Mouse (Mus musculus) gastrocnemius, postnatal 25 days (tissue): ENCODE measurements around the gene Casp7. TPM values are rescaled to one million over a fixed set of nuclear protein-coding genes. Genes with fewer than 3 reads are reported as not detected.

Experiments
- DNase-seq: peaks from one replicate; pipeline ENCODE4 v3.0.0; 2022
- total RNA-seq, 2 experiments: library from RNA; stranded (reverse); gene quantifications; 1 replicate in 1 of 2; 2 replicates in 1 of 2; pipeline ENCODE4 v1.2.3; 2021

The Casp7 gene
- total RNA-seq, 2 experiments from 2014 or later: 4.1 to 5.3 TPM

DNA sequence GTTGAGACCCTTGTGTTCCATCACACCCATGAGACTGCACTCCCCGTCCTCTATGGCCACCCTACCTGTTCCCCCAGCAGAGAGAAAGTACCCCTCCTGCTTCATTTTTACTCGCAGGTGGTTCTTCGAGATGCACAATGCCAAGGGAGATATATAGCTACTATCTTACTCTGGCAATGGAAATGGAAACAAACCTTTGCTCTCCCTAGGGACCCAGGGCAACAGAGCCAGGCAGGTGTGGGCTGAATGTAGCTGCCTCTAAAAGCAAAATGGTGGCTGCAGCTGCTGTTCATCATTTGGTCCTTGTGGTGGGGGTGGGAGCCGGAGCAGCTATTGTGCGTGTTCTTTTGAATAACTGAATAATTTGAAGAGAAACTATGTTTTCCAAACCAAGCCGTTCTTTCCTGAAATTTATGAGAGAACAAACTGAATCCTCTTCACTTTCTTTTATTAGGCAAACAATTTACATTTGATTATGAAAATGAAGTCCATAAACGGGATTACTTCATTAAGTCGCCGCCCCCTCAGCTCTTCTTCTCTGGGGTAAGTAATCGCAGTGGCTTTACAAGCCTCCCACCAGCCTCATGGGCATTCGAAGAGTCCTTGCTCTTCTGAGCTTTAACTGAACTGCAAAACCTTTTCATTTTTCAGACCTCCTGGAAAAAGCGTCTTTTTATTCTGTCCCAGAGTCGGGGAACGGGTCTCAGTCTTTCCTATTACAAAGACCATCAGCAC, 73.5 kb downstream of the Casp7 start:
- no peak for DNase-seq

DNA sequence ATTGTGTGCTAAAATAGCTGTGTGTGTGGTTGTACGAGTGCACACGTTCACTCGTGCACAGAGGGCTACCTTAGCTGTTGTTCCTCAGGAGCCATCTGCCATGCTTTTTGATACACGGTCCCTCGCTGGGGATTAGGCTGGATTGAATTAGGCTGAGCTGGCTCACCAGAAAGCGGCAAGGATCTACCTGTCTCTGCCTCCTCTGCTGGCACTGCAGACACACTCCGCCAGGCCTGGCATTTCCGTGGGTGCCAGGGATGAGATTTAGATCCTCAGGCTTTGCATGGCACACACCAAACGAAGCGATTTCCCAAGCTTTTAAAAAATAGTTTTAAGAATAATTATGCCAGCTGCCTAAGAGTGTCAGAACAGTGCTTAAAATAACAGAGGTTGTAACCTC, 75.0 kb downstream of the Casp7 start:
- DNase-seq: no peak

DNA sequence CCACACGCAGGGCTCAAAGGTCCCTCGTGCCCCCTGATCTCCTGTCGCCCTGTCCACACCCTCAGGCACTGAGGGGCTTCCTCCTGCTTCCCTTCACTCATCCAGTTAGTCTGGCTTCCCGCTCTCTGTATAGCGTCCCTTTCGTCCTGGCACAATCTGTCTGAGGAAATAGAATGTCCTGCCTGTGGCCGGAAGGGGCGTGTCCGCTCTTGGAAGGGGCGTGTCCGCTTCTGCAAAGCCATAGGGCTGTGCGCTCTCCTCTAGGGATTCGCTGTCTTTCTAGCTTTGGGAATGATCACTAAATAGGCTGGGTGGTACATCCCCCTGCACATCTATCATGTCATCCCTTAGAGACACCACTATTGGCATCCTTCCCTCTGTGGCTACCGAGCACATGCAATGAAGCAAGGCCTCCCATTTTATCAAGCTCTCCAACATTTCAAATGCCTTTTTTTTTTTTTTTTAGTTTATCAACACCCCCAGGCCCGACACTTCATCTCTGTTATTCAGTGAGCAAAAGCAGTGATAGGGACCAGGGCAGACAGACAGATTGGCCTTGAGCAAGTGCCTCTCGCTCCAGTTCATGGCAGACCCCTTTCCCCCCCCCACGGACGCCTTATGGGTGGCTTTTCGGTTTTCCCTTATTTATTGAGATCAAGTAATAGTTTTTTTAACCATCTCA, 78.1 kb downstream of the Casp7 start:
- DNase-seq: no peak

DNA sequence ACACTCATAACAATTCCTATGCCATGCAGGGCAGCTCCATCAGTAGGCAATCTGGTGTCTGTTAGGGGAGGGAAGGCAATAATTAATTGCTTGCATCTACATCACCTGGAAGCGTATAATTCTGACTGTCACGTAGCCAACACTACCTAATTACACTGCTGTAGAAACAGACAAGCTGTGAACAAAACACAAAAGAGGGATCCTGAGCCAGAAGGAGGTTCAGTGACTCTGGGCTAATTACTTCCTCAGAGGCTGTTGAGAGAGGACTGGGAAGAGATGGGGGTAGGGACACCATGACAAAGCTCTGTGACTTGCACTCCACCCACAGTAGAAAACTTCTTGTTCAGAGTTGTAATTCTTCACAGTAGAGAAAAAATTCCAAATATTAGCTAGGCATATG, 79.6 kb downstream of the Casp7 start:
- DNase-seq: no peak

DNA sequence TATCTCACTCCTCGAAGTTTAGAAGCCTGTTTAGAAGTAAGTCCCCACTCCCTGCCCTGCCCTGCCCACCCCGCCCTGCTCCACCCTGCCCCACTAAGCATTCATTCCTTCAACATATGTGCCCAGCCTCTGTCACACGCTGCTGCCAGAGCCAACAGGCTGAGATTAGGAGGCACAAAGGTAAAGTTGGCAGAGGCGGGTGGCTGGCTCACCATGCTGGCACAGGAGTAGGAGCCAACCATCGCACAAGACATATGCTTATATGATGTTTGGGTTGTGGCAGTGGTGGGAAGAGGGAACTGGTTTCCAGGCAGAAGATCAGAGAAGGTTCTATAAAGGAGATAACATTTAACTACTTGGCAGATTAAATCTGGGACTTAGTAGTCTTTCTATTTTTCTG, 80.3 kb downstream of the Casp7 start:
- DNase-seq: no peak

DNA sequence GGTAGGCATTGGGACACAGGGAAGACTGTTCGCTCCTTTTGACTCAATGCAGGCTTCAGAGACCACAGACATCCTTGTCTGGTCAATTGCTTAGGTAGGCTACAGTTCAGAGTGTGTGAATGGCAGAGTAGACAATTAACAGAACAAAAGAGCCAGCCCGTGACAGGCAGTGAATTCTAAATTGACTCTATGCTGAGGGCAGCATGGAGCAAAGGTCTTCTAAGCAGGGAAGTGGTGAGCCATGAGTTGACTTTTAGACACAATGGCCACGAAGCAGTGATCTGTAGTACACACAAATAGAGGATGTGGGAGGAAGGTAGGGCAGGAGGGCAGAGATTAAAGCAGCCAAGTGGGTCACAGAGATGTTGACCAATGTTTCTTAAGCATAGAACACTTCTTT, 80.9 kb downstream of the Casp7 start:
- DNase-seq: no peak

DNA sequence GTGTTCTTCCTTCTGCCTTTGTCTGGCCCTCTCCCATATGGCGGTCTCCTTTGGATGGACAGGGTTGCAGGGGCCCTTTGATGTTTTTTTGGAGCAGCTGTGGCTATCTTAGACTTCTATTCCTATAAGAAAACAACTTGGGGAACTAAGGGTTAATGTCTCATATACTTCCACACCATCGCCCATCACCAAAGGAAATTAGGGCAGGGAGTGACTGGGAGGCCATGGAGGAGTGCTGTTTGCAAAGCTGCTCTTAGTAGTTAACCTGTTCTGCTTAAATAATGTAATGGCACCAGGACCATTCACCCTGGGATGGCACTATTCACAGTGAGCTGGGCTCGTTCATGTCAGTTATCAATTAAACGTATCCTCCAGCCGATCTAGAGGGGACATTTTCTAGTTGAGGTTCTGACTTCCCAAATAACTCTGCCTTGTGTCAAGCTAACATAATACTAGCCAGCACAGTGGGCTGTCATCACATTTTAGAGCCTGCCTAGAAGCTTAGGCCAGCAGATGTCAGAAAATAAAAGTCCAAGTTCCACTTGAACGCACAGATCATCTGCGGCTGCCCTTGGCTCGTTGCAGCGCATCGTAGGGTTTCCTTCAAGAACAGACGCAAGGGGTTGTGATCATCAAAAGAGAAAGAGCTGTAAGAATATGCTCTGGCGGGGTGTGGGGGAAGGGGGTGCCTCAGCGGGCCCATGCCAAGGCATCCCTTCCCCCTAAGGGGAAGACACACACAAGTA, 87.9 kb downstream of the Casp7 start:
- DNase-seq: no peak

DNA sequence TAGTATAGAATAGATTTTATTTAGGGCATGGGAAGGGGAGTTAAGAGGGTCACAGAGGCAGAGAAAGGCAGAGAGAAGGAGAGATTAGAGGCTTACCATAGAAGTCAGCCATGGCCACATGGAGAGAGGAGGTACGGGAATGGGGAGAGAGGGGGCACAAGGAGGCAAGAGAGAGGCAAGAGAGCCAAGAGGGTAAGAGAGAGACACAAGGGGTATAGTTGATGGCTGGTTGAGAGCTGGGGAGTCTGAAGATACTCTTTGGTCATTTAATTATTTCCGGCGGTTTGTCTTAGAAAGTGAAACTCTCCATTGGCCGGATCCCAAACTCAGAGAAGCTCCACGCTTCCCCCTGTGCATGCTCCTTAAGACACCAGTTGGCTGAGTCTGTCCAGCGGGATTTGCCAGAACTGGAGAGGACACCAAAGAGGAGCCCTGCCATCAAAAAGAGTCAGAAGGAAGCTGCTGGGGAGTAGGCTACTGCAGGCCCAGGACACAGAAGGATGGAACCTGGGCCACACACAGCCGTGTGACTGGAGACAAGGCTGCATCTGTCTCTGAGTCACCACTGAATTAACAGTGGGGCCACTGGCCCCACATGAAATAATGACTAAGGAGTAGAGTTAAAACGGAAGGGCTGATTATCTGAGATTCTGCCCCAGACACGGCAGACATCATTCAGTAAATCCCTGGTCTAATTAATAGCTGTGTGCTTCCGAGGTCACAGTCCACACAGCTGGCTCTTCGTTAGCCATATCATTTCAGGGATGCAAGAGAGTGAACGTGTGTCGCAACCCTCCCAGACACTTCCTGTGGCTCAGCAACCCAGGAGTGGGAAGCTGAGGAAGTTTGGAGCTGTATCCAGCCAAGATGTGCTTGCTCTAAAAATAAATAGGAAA, 88.7 kb downstream of the Casp7 start:
- DNase-seq: peak; percentile 31

DNA sequence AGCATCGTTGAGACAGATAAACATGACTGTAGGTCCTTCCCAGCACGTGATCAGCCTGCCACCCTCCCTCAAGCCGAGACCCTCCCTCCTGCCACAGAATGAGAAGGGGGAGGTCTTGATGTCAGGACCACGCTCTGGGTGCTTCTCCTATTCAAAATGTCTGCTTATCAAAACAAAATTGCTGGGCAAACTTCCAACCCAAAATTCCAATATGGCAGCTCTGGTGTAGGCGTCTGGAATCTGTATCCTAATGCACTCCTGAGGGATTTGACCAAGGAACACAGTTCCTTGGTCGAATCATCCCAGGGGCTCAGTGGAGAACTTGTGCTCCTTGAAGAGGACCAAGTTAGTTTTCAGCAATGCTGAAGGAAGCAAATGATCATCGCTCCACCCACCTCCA, 90.0 kb downstream of the Casp7 start:
- no peak for DNase-seq

DNA sequence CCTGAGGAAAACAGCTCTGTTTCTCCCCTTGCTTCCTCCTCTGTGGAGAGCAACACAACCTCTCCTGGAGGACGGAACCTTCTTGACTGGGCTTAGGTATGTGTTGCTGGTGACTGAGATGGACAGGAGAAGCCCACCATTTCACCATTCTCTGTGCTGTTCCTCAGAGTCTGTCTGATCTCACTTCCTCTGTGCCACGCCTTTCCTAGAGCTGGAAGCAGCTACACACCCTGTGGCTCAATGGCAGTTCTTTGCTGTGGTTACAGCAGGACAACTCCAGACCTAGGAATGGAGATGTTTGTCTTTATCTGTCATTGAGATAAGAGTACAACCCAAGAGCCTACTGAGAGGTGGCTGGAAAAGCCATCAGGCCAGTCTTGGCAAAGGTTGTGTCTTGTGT, 90.4 kb downstream of the Casp7 start:
- DNase-seq: no peak

DNA sequence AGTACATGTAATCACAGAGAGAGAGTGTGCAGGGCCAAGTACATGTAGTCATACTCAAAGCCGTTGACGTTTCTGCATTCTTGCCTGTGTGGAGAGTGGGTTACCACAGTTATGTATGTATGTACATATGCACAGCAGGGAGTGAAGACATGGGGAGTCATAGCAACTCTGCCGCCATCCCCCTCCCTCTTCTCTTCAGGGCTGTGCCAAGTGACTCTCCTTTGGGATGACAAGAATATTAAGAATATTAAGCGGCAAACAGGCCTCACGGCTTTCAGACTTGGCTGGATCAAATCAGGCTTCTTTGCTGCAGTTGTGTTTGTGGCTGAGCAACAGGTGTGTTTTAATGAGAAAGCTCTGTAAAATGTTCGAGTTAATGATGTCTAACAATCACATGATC, 92.7 kb downstream of the Casp7 start:
- no peak for DNase-seq

Other genes starting within 250 kb of the Casp7 start
- gene Habp2, start 110.0 kb upstream of the Casp7 start, total RNA-seq: not detected
- 1,000 to 10,000 TPM in 1 of 2 experiments, 100 to 1,000 TPM in 1; 752 to 1,010 TPM for gene Nrap, start 7.1 kb upstream of the Casp7 start, total RNA-seq
- not detected for gene Plekhs1, start 64.5 kb downstream of the Casp7 start, total RNA-seq
- 1 to 10 TPM; 2.8 to 3.2 TPM for gene Dclre1a, start 151.1 kb downstream of the Casp7 start, total RNA-seq
- 1 to 10 TPM; 8.5 to 9.2 TPM for gene Nhlrc2, start 151.1 kb downstream of the Casp7 start, total RNA-seq